Mouse (Mus musculus) brain, embryonic 18.5 days (tissue): Measurements from ENCODE around the gene Apoc3.

ENCODE experiments used
- DNase-seq: peaks from one replicate; pipeline ENCODE4 v3.0.0-alpha.2; 2012; ENCODE audit warnings: low read depth, low spot score

Apoc3 gene

DNA sequence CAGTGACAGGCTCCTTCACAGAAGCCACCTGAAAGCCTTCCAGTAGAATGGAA lies at the start of gene Apoc3:
Apoc3 (minus strand) TSS at position 41 of the 53 bp plus-strand sequence.
- DNase-seq = no peak

DNA sequence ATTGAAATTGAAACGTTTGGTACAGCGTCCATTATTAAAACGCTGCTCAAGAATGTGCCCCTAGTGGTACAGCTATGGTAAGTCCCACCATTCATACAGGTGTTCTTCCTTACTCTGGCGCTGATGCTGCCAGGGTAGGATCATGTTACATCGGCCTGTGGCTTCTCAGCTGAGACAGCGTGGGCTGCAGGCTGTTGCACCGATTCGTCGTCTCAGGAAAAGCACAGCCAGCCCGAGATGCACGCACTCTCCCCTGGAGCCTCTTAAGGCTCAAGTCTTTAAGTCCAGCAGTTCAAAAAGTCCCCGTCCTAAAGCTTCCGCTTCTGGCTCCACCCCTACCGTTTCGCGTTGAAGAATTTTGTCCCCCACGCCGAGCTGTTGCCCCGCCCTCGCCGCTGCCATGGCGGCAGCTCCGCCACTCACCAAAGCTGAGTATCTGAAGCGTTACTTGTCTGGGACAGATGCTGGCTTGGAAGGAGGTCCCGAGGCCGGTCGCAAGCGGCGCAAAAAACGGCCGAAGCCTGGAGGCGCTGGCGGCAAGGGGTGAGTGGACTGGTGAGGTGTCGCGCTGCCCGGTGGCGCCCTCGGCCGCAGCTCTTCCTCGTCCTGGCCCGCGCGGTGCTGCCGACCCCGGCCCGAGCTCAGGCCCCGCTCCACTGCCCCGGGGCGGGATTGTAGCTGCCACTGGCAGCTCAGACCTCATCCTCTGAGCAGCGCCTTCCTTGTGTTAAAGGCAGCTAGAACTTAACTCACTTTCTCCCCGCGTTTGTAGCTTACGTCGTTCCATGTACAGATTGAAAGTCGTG lies 47.4 kb upstream of the Apoc3 start, which contains the start of gene Bud13:
Bud13 (plus strand) TSS at position 378 of the 806 bp plus-strand sequence.
- peak; percentile 78 for DNase-seq

DNA sequence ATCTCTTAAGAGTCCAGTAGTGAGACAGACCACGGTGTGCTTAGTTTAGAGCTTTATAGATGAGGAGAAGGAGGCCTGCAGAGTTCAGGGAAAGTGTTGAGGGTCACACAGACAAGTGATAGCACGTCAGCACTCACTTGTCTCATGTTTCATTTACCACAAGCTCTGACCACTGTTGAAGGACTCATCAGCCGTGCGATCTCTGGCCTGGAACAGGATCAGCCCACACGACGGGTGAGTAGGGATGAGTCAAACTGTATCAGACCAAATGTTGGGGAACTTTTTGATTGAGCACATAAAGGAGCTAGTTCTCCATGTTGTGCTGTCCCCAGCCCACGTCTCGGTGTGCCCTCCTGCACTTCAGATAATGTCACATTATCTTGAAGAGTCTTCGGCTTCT lies 39.1 kb upstream of the Apoc3 start:
- no peak for DNase-seq

DNA sequence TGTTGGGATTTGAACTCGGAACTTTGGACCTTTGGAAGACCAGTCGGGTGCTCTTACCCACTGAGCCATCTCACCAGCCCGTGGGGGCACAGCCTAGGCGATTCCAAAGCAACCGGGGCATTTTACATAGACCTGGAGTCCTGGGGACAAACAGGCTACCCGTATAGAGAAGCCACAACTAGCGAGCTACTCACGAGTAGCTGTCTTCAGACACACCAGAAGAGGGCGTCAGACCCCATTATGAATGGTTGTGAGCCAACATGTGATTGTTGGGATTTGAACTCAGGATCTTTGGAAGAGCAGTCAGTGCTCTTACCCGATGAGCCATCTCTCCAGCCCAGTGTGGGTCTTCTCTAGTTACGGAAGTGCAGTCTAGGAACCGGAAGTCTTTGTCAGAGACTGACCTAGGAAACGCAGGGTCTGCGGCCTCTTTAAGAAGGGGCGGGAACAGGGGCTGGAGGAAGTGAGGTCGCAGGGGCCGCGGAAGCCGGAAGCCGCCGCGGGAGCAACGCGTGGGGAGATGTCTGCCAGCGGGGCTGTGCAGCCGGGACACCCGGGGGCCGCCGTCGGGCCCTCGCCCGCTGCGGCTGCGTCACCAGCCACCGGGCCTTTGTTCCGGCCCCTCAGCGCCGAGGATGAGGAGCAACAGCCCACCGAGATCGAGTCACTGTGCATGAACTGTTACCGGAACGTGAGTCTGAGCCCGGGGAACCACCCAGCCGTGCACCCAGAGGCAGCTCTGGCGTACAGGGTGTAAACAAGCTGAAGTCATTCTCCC lies 37.4 kb upstream of the Apoc3 start, which contains the start of gene Zpr1:
Zpr1 (plus strand) TSS at position 388 of the 778 bp plus-strand sequence.
- DNase-seq = peak; percentile 90

DNA sequence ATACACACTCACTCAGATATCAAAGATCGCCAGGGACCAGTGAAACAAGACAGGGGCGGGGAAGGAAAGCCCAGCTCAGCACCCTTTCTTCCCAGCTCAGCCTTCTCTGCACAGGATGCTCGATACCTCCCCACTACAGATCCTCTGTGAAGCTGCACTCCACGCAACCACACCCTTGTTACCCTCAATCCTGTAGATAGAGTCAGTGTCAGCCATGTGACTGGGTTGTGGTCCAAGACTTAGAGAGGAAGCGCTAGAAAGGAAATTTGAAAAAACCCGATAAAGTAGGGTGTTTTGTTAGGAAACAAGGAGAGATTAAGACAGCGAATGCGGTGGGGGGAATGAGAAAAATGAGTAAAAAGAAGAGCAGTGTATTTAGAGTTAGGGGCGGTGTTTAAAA lies 36.6 kb upstream of the Apoc3 start:
- no peak for DNase-seq

DNA sequence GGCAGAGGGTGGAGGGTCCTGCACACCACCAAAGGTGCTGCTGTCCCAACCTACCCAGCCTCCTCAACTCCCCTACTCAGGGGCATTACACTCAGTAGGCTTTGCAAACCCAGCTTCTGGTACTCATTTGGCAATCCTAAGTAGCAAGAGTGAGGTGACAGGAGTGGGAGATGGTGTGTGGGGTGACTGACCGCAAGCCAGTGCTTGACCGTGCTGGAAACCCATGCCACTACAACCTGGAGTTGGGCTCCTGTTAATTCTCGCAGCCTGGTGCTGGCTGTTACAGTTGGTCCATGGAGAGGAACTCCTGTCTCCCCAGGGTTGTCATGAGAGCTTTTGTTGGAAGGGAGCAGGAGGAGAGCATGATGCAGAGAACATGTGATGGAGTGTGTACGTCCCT lies 35.3 kb upstream of the Apoc3 start:
- DNase-seq = no peak

DNA sequence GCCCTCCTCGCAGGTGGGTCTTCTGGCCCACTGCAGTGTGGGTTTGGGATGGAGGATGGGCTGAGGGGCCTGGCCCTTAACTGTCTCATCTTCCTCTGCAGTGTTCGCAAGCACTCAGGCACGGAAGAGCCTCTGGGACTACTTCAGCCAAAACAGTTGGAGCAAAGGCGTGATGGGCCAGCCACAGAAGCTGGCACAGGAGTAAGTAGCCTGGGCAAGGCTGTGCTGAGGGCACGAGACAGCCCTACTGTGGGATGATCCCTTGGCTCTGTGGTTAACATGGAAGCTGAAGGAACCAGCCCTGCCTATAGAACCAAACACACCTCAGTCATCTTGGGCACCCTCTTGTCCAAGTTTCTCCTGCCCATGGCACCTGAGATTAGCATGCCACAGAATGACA lies 33.7 kb upstream of the Apoc3 start:
- DNase-seq = no peak

DNA sequence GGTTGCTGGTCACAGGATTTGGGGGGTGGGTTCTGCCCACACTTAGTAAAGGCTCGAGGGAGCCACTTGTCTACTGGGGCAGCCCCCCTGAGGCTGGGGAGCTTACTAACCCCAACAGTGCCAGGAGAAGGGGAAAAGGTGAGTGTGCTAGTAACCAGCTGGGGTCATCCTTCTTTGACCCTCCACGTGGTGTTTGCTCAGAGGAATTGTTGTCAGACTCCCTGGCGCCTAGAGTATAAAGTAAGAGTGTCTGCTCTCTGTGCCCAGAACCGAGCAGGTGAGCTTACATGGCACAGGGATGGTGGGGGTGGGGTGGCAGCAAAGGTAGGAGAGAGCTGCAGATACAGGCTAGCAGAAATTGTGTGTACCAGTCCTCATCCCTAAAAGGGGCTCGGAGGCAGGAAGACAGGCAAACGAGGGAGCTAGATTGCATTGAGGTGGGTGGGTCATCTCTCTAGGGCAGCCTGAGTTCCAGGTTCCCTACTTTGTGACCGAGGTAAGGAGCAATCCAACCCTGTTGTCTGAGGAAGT lies 33.0 kb upstream of the Apoc3 start, which contains the start of gene Apoa5:
Apoa5 (plus strand) TSS at position 291 of the 531 bp plus-strand sequence.
- DNase-seq = no peak

DNA sequence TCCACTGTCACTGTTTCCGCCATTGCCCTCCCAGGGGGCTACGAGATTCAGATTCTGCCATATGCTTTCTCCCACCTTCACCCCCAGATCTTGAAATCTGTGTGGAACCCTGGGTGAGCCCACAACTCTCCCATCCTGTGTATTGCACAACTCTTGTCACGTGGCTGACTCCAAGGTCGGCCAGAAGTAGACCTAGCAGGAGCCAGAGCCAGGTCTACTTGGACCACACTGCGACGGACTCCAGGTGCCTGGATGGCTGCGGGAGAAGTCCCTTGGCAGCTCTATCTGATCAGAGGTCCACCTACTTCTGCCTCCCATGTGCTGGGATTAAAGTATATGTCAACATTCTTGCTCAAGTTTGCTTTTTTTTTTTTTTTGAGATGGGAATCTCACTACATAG lies 25.7 kb upstream of the Apoc3 start:
- no peak for DNase-seq

DNA sequence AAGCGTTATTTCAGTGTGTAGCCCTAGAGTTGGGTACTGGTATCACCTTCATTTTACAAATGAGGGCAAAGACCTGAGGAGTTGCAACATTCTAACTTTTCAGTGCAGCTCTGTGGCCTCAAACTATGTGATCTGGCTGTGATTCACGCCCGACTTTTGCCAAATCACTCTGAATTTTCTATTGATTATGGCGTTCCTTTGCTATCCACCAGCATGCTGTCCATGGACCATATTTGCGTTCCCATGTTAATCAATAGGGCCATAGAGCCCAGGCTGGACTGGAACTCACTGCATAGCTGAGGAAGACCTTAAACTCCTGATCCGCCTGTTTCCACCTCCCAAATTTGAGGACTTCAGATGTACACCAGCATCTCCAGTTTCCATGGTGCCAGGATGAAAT lies 23.7 kb upstream of the Apoc3 start:
- no peak for DNase-seq

DNA sequence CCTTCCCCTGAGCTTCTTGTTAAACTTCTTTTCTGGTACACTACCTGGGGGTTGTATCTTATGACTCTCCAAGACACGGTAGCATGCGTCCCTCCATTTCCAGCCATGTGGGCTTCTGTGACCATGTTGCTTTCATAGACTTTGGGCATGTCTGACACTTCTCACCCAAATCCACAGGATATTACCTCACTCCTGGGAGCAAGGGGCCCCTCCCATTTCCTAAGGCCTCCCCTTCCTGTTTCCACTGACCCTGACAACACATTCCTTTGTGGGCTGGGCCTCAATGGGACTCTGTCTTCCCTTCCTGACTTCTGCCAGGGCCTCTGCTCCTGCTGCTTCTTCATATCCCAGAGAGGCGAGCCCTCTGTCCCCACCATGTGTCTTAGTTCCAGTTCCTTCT lies 22.1 kb upstream of the Apoc3 start:
- DNase-seq = no peak

DNA sequence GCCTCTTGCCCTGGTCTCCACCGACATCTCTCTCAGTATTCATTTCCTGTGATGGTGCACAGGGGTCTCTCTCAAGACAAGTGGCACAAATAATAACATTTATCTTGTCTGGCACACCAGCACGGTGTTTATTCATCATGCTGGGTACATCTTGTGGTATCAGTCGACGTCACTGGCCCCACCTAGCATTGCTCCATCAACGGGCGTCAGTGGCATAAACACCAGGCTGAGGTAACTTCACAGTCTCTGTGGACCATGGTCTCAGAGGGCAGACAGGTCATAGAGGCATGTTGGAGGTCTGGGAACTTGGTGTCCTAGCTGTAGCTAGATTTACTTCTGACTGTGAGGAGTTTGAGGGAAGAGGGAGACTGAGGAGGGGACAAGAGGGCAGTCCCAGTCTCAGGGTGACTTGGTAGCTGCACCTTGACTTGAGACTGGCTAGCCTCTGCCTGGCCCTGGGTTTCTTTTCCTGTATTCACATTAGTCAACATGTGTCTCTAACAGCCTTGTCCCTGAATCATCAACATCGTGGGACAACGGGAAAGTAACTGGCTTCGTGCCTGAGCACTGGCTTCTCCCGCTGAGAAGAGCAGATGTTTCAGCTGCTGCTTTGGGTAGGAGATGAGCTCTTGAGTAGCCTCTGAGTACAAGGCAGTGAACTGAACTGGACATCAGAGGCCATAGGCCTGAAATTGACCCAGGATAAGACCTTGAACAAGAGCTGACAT lies 21.4 kb upstream of the Apoc3 start:
- DNase-seq = no peak

DNA sequence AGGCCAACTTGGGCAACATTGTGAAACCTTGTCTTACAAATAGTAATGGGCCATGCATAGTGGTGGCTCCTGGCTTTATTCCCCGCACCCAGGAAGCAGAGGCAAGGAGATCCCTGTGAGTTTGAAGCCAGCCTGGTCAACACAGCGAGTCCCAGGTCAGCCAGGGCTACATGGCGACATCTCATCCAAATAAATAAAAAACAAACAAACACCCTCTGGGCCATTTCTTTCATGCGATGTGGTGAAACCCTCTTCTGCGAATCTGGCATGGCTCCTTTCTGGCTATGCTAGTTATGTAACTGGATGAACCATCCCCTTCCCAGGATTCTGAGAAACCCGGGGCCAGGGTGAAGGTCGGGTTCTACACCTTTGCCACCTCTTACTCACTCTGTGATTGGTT lies 20.7 kb upstream of the Apoc3 start:
- DNase-seq = no peak

DNA sequence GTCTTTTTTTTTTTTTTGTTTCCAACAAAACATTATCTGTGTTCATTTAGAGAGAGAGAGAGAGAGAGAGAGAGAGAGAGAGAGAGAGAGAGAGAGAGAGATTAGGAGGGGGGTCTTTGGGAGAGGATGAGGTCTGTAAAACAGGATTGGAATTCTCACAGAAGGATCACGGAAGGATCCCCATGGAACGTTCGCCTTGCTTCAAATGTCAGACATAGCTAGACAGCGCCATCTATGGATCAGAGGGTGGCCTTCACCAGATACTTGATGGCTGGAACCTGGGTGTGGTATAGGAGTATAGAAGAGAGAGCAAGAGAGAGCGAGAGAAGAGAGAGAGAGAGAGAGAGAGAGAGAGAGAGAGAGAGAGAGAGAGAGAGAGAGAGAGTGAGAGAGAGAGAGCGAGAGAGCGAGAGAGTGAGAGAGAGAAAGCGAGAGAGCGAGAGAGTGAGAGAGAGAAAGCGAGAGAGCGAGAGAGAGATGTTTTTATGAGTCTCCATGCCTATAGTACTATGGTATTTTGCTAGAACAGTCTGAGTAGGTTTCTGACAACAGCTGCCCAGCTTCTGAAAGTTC lies 11.4 kb upstream of the Apoc3 start:
- DNase-seq = peak; percentile 67

DNA sequence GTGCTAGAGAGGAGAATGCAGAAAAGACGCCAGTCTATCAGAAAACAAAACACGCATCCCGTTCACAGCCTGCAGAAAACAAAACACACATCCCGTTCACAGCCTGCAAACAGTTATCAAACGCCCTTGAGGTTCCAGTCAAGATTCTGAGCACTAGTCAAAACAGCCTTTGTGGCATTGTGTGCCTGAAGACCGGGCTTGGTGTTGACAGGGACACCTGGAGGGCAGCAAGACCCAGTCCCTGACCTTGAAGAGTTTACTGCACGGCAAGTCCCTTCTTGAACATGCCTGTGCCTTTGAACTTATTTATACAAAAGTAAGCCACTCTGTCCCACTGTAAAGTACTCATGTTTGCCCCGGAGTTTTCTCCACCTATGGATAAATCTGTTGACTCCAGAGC lies 8.1 kb upstream of the Apoc3 start:
- no peak for DNase-seq

DNA sequence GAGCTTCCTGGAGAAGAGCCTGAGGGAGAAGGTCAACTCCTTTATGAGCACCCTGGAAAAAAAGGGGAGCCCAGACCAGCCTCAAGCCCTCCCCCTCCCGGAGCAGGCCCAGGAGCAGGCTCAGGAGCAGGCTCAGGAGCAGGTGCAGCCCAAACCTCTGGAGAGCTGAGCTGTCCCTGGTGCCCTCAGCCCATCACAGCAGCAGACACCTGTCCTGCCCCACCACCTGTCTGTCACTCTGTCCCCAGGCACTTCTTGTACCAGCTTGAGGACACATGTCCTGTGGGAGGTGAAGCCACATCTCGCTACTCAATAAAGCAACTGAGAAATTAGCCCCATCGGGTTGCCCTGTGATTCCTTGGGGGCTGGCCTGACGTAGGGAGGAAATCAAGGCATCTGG lies 7.7 kb upstream of the Apoc3 start:
- no peak for DNase-seq

DNA sequence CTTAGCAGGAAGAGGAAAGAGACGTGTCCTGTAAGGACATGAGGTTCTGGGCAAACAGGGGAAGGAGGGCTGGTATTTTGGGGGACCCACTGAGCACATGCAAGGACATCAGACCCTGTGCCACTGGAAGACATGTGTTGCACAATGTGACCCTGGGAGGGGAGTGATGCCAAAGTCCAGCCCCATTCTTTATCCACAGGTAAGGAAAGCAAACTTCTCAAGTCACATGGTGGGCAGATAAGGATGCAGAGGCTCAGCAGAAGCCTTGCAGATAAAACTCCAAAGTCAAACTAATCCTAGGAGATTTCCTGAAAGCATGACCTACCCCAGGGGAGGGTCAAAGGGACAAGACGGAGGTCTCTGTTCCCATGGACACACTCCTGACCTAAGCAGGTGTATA lies 6.4 kb upstream of the Apoc3 start:
- DNase-seq = no peak

DNA sequence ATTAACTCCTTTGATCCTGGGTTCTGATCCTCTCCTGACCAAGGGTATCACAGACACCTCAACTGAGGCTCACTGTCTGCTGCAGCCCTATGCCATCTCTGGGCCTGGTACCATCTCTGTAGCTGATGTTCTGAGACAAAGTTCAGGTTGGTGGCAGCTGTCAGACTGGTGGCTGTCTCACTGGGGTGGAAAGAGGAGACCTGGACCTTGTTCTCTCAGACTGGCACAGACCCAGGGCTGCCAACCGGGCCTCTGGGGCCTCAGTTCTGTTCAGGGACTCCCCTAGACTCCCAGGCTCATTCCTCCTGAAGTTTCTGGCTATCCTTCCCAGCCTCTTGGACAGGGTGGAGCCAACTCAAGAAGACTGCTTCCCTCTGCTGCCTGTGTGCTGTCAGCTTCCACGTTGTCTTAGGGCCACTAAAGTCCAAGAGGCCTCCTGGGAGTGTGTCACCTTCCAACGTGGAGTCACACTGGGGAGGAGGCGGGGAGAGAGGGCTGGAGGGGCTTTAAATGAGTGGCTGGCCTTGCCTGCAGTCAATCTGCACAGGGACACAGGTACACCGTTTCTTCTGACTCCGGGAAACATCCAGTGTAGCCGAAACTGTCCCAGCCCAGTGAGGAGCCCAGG lies 5.2 kb upstream of the Apoc3 start, which contains the start of gene Apoa4:
Apoa4 (plus strand) TSS at position 171 of the 628 bp plus-strand sequence.
- no peak for DNase-seq

DNA sequence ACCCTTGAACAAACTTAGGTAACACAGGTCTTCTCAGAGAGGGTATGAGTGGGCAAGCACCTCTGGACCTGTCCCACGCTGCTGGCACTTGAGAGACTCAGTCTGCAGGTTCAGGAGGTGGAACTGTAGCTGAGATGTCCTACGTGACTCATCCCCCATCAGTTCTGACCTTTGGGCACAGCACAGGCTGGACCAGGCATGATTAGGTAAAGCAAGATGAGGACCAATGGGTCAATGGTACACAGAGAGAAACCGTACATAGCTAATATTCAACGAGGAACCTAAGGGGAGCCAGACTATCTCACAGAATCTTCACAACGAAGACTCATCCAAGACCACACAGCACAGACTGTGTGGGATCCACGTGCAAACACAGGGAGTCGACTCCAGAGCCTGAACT lies 3.4 kb upstream of the Apoc3 start:
- no peak for DNase-seq

DNA sequence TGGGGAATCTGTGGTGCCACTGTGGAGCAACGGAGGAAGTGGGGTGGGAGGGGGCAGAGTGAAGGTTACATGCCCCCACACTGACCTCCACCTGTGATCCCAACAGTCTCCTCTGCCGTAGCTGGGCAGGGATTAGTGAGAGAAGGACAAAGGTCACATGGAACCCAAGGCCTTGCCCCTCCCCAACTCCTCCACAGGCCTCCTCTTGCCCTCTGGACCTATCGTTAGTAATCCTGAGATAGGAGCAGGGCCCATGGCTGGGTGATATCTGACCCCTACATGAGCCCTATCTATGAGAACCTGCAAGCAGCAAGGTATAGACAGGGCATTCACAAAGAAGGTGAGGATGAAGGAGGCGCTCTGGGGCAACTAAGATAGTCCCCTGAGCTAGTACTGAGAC lies 213 bp upstream of the Apoc3 start:
- DNase-seq = no peak

DNA sequence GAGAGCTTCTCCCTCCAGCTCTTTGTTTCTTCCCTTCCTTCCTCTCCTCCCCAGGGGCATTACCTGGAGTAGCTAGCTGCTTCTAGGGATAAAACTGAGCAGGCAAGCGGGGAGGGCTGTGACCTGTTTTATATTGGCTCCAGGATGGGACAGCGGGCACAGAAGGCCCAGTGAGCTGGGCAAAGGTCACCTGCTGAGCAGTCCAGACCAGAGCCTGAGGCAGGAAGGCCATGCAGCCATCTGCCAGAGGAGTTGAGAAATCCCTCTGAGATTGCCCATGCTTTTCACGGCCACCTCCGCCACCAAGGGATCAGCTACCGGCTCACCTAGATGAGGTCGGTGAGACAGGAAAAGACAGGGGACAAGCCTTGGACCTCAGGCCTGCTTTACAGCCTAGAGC lies 240 bp downstream of the Apoc3 start:
- no peak for DNase-seq
